Mouse (Mus musculus) skeletal muscle tissue, postnatal 0 days (tissue): ENCODE results near the gene Dpm1. TPM values are rescaled to one million over a fixed set of nuclear protein-coding genes. Genes with fewer than 3 reads are reported as not detected.

Experiments used
- microRNA-seq, 2 experiments: library from miRNA; unstranded; fragments of <30 nt; microRNA quantifications; one replicate each; pipeline ENCODE4; 2016
- polyA plus RNA-seq: library from polyadenylated mRNA; unstranded; fragments of >200 nt; fragmentation: Nextera tagmentation; extraction: Ambion mirVana; gene quantifications from 2 replicates; pipeline ENCODE4 v1.2.1, GENCODE M21; 2015

Gene Dpm1
- polyA plus RNA-seq, result 131 and 136 TPM in 2 replicates

DNA sequence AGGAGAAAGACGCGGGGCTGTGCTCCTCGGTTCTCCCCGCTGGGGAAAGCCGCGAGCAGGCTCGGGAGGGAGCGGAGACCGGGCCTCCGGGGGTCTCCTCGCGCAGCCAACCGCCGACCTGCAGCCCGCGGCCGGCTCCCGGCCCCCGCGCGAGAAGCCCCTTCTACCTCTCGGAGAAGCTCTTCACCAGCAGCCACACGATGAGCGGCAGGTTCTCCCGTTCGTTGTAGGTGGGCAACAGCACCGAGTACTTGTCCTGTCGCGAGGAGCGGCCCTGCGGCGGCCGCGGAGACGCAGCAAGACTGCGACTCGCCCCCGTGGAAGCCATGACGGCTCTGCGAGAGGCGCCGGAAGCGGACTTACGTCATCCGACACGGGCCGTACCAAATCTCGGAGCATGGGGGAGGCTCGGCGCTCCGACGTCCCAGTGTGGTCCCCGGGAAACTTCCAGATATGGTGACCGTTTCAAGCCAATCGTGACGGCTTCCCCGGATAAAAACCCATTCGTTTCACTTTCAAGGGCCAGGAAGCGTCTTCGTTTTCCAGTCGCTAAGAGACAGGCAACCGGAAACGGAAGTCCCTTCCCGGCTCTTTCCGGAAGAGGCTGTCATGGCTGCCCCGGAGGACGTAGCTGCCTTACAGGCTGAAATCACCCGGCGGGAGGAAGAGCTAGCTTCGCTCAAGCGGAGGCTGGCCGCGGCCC lies at the start of gene Dpm1, which contains the start of the genes Gm20716 and Mocs3:
Dpm1 (minus strand) TSS at position 566 of the 703 bp plus-strand sequence.
Gm20716 (minus strand) TSS at position 339 of the 703 bp plus-strand sequence.
Mocs3 (plus strand) TSS at position 597 of the 703 bp plus-strand sequence.

DNA sequence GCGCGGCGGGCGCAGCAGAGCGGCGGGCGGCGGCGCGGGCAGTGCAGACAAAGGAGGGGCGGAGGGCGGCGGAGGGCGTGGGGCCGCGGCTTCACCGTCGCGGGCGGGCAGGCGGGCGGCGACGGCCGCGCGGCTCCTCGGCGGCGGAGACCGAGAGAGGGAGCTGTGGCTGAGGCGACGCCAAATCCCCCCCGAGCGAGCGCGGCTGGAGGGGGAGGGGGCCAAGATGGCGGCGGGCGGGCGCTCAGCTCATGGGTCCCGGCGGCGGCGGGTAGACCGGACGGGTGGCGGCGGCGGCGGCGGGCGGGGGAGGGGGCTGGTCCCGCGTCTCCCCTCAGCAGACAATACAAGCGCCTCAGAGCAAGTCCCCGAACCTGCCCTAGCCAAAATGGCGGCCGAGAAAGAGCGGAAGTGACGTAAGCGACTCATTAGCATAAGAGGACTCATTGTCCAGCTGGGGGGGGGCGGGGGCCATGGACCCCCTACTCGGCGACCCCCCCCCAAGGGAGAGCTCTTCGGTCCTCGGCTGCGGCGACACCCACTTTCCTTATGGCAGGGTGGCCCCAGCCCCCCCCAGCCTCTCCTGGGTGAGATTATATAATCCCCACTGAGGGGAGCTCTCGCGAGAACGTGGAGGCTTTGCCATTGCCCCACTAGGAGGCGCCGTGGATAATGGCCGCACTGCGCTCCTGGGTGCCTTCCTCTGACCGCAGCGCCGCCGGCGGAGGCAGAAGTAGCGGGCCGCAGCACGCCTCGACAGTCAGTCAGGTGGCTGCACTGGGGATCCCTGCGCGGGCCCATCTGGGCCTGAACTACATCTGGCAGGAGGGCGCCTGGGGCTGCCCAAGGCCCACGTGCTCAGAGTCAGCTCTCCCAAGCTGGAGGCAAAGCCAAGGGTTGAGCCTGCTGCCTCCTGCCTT lies 23.4 kb downstream of the Dpm1 start, which contains the start of gene Adnp:
Adnp (minus strand) TSS at position 388 of the 920 bp plus-strand sequence.

Small RNA genes lying within 50 kb of the gene (microRNA-seq; reads per million reads assigned to microRNA genes)
- 0 reads per million in 2 experiments for gene Gm24561

Other genes starting within 250 kb of the Dpm1 start
- 0.99 and 1.2 TPM in 2 replicates for gene Ripor3, start 220.0 kb downstream of the Dpm1 start, polyA plus RNA-seq
- gene Pard6b, start 149.6 kb downstream of the Dpm1 start, polyA plus RNA-seq, result 0.87 and 1.2 TPM in 2 replicates
- 3.5 and 5.0 TPM in 2 replicates for gene Adnp, start 23.5 kb downstream of the Dpm1 start, polyA plus RNA-seq
- 4.7 and 6.6 TPM in 2 replicates for gene Gm20716, start 227 bp downstream of the Dpm1 start, polyA plus RNA-seq
- gene Mocs3, start within 50 bp of the Dpm1 start, polyA plus RNA-seq, result 4.4 and 5.2 TPM in 2 replicates
- gene Kcng1, start 51.1 kb upstream of the Dpm1 start, polyA plus RNA-seq, result 0.09 and 0.13 TPM in 2 replicates